Mouse (Mus musculus): Measurements from ENCODE around the gene Olfr322. TPM values are rescaled to one million over a fixed set of nuclear protein-coding genes. Genes with fewer than 3 reads are reported as not detected.

The Olfr322 gene
- total RNA-seq, 4 experiments from 2014 or later: not detected

Other genes starting within 250 kb of the Olfr322 start
- gene 1810065E05Rik, start 237.7 kb upstream of the Olfr322 start, total RNA-seq (2022): not detected
- gene Gm12253, start 226.2 kb upstream of the Olfr322 start, total RNA-seq (2022): not detected
- gene Lypd9, start 205.9 kb upstream of the Olfr322 start, total RNA-seq (2022): not detected
- not detected for gene Olfr30, start 196.5 kb upstream of the Olfr322 start, total RNA-seq (2022)
- gene Olfr332, start 166.2 kb upstream of the Olfr322 start, total RNA-seq (2022): not detected
- gene Olfr331, start 156.2 kb upstream of the Olfr322 start, total RNA-seq (2022): not detected
- not detected for gene Olfr330, start 123.9 kb upstream of the Olfr322 start, total RNA-seq (2022)
- not detected for gene Olfr329-ps, start 112.4 kb upstream of the Olfr322 start, total RNA-seq (2022)
- gene Olfr328, start 103.1 kb upstream of the Olfr322 start, total RNA-seq (2022): not detected
- gene Olfr224, start 88.2 kb upstream of the Olfr322 start, total RNA-seq (2022): not detected
- gene Olfr325, start 81.1 kb upstream of the Olfr322 start, total RNA-seq (2022): not detected
- gene Olfr324, start 63.7 kb upstream of the Olfr322 start, total RNA-seq (2022): not detected
- gene 2210407C18Rik, start 42.7 kb upstream of the Olfr322 start, total RNA-seq (2022): 1 to 10 TPM; 3.2 to 9.2 (median 6.2) TPM
- not detected for gene Olfr323, start 28.3 kb upstream of the Olfr322 start, total RNA-seq (2022)
- gene Trim58, start 18.3 kb upstream of the Olfr322 start, total RNA-seq (2022): not detected
- gene Olfr320, start 22.3 kb downstream of the Olfr322 start, total RNA-seq (2022): not detected
- not detected for gene Olfr319, start 40.4 kb downstream of the Olfr322 start, total RNA-seq (2022)
- not detected for gene Olfr318, start 65.2 kb downstream of the Olfr322 start, total RNA-seq (2022)
- not detected for gene Olfr317, start 80.4 kb downstream of the Olfr322 start, total RNA-seq (2022)
- gene Olfr316, start 94.0 kb downstream of the Olfr322 start, total RNA-seq (2022): not detected
- not detected for gene Olfr315, start 114.4 kb downstream of the Olfr322 start, total RNA-seq (2022)
- not detected for gene Olfr314, start 124.2 kb downstream of the Olfr322 start, total RNA-seq (2022)
- gene Fam183b, start 143.2 kb downstream of the Olfr322 start, total RNA-seq (2022): under 1 TPM in 2 of 4 experiments, not detected in 2; 0.52 to 0.69 TPM
- gene Olfr313, start 156.2 kb downstream of the Olfr322 start, total RNA-seq (2022): not detected
- not detected for gene Olfr312, start 170.5 kb downstream of the Olfr322 start, total RNA-seq (2022)
- gene Olfr311, start 180.5 kb downstream of the Olfr322 start, total RNA-seq (2022): not detected
- 1 to 10 TPM; 1.1 to 2.5 (median 1.6) TPM for gene Gm12258, start 188.4 kb downstream of the Olfr322 start, total RNA-seq (2022)
- 1 to 10 TPM; 1.6 to 3.1 (median 1.9) TPM for gene 2810021J22Rik, start 208.4 kb downstream of the Olfr322 start, total RNA-seq (2022)
- gene Zfp39, start 245.4 kb downstream of the Olfr322 start, total RNA-seq (2022): 1 to 10 TPM; 3.0 to 4.5 (median 4.1) TPM

Measured in heart, adult 8-10 months (tissue).